Mouse (Mus musculus) forebrain, embryonic 11.5 days (tissue): ENCODE results near the gene Dnajc5g. TPM values are rescaled to one million over a fixed set of nuclear protein-coding genes. Genes with fewer than 3 reads are reported as not detected.

ENCODE experiments used
- ATAC-seq: fragments of 200-750 bp; cut with Nextera tagmentation; replicated peaks from 2 replicates; pipeline ENCODE4 v1.8.0; 2017; ENCODE audit warnings: moderate TSS enrichment; ENCODE audit not compliant: low FRiP score
- DNase-seq: peaks from one replicate; pipeline ENCODE4 v3.0.0-alpha.2; 2017; ENCODE audit warnings: low spot score
- H3K27ac ChIP-seq: fragments of 300-500 bp; sonication (generic); 2 replicates; pipeline ENCODE4 v1.5.1; 2014; ENCODE audit warnings: low read depth, low read length
- H3K27me3 ChIP-seq: fragments of 300-500 bp; sonication (generic); 2 replicates; pipeline ENCODE4 v1.6.1; 2014; ENCODE audit warnings: mild to moderate bottlenecking, low read length, mixed read lengths; ENCODE audit not compliant: control insufficient read depth, insufficient read depth
- H3K36me3 ChIP-seq: fragments of 300-500 bp; sonication (generic); 2 replicates; pipeline ENCODE4 v1.6.1; 2014; ENCODE audit warnings: mild to moderate bottlenecking, low read length, moderate library complexity, mixed read lengths; ENCODE audit not compliant: control insufficient read depth, insufficient read depth
- H3K4me1 ChIP-seq: fragments of 300-500 bp; sonication (generic); replicated peaks from 2 replicates; pipeline ENCODE4 v1.6.1; 2014; ENCODE audit warnings: low read length, mixed read lengths; ENCODE audit not compliant: control insufficient read depth, insufficient read depth
- H3K4me2 ChIP-seq: fragments of 300-500 bp; sonication (generic); 2 replicates; pipeline ENCODE4 v1.6.1; 2014; ENCODE audit warnings: low read depth, mild to moderate bottlenecking, low read length, moderate library complexity, mixed read lengths; ENCODE audit not compliant: severe bottlenecking
- H3K4me3 ChIP-seq: fragments of 300-500 bp; sonication (generic); 2 replicates; pipeline ENCODE4 v1.5.1; 2014; ENCODE audit warnings: low read depth, low read length
- H3K9ac ChIP-seq: fragments of 300-500 bp; sonication (generic); 2 replicates; pipeline ENCODE4 v1.6.1; 2014; ENCODE audit warnings: low read length
- H3K9me3 ChIP-seq: fragments of 300-500 bp; sonication (generic); 2 replicates; pipeline ENCODE4 v1.6.1; 2016; ENCODE audit warnings: low read length, mixed read lengths; ENCODE audit not compliant: control insufficient read depth
- WGBS: fragments of 180-500 bp; shearing (Covaris S2); extraction: QIAGEN DNeasy Blood & Tissue Kit; methylation state at CpG from one replicate; pipeline ENCODE4 v1.1.7; 2014; 5-methylcytosine and 5-hydroxymethylcytosine counted together
- polyA plus RNA-seq: library from polyadenylated mRNA; unstranded; fragments of >200 nt; fragmentation: Nextera tagmentation; extraction: Ambion mirVana; gene quantifications from 2 replicates; pipeline ENCODE4 v1.2.1, GENCODE M21; 2014

Dnajc5g gene
- polyA plus RNA-seq, 1 experiment from 2014 or later = not detected

GRCm38 (mm10) chr5:31094100-31094798 is 11.8 kb upstream of the Dnajc5g start:
- no peaks in the 10 kb centered on the region for H3K36me3 ChIP-seq
- H3K4me2 ChIP-seq = peak overlapping the region; percentile 35; the same call in 1 of the 2 replicates
- 2% methylated on average over 29 of the region's 29 CpGs for WGBS
- H3K27ac ChIP-seq = no peak overlapping the region
- no peak for ATAC-seq
- H3K4me1 ChIP-seq = peaks cover 19% of the 10 kb centered on the region
- H3K9ac ChIP-seq = no peak overlapping the region
- DNase-seq = no peak
- H3K9me3 ChIP-seq = no peaks in the 10 kb centered on the region
- peak overlapping the region; percentile 17; the same call in 1 of the 2 replicates for H3K4me3 ChIP-seq
- peaks cover 71% of the 10 kb centered on the region for H3K27me3 ChIP-seq

GRCm38 (mm10) chr5:31094799-31095691 is 11.0 kb upstream of the Dnajc5g start:
- Histone ChIP-seq H3K9me3 (no peaks in the 10 kb centered on the region), H3K4me1 (peaks cover 19% of the 10 kb centered on the region), H3K4me3 (peak overlapping the region; percentile 17), H3K27ac (no peak overlapping the region), H3K9ac (no peak overlapping the region), H3K36me3 (no peaks in the 10 kb centered on the region), H3K4me2 (peak overlapping the region; percentile 35; the same call in 1 of the 2 replicates), H3K27me3 (peaks cover 69% of the 10 kb centered on the region)
- no peak for ATAC-seq
- DNase-seq = no peak
- under 1% methylated on average over 59 of the region's 59 CpGs for WGBS

GRCm38 (mm10) chr5:31095711-31096480 is 10.2 kb upstream of the Dnajc5g start:
- Histone ChIP-seq H3K4me2 (no peak overlapping the region; the same call in 1 of the 2 replicates), H3K27me3 (peaks cover 61% of the 10 kb centered on the region), H3K9ac (no peak overlapping the region), H3K36me3 (no peaks in the 10 kb centered on the region), H3K9me3 (no peaks in the 10 kb centered on the region), H3K27ac (no peak overlapping the region), H3K4me1 (peaks cover 19% of the 10 kb centered on the region), H3K4me3 (peak overlapping the region; percentile 17; the same call in 1 of the 2 replicates)
- DNase-seq (no peak), ATAC-seq (no peak)
- WGBS = 24% methylated on average over 11 of the region's 11 CpGs

- DNase-seq (no peak), ATAC-seq (no peak)
- Histone ChIP-seq H3K27ac (no peak within 1 kb of the TSS), H3K4me1 (no peaks in the 10 kb centered on the region), H3K27me3 (no peaks in the 10 kb centered on the region), H3K4me2 (no peak within 1 kb of the TSS), H3K4me3 (no peak within 1 kb of the TSS), H3K9ac (no peak within 1 kb of the TSS), H3K9me3 (no peaks in the 10 kb centered on the region), H3K36me3 (no peaks in the 10 kb centered on the region)
- WGBS = 91% methylated on average over 18 of the region's 18 CpGs
Observed at GRCm38 (mm10) chr5:31108000-31108490, 2.0 kb downstream of the Dnajc5g start, which contains the start of gene Slc30a3. TSS of gene Slc30a3 (minus strand) at chr5:31108237.

GRCm38 (mm10) chr5:31110781-31111180 is 4.7 kb downstream of the Dnajc5g start:
- 47% methylated on average over 7 of the region's 7 CpGs for WGBS
- H3K27ac ChIP-seq = no peak overlapping the region
- H3K27me3 ChIP-seq = no peaks in the 10 kb centered on the region
- no peak for ATAC-seq
- H3K4me1 ChIP-seq = no peaks in the 10 kb centered on the region
- H3K4me3 ChIP-seq = no peak overlapping the region
- no peak overlapping the region for H3K9ac ChIP-seq
- no peak overlapping the region for H3K4me2 ChIP-seq
- H3K9me3 ChIP-seq = no peaks in the 10 kb centered on the region
- no peak for DNase-seq
- H3K36me3 ChIP-seq = no peaks in the 10 kb centered on the region

- no peaks in the 10 kb centered on the region for H3K27me3 ChIP-seq
- WGBS = 50% methylated on average over 3 of the region's 3 CpGs
- DNase-seq = no peak
- no peak within 1 kb of the TSS for H3K4me3 ChIP-seq
- H3K27ac ChIP-seq = no peak within 1 kb of the TSS
- H3K9me3 ChIP-seq = no peaks in the 10 kb centered on the region
- no peak within 1 kb of the TSS for H3K4me2 ChIP-seq
- no peak for ATAC-seq
- no peaks in the 10 kb centered on the region for H3K4me1 ChIP-seq
- no peak within 1 kb of the TSS for H3K9ac ChIP-seq
- H3K36me3 ChIP-seq = no peaks in the 10 kb centered on the region
Observed at GRCm38 (mm10) chr5:31116354-31116753, 10.3 kb downstream of the Dnajc5g start, which contains the start of gene Trim54. TSS of gene Trim54 (plus strand) at chr5:31116712.

- Histone ChIP-seq H3K36me3 (no peaks in the 10 kb centered on the region), H3K4me2 (no peak overlapping the region), H3K9me3 (no peaks in the 10 kb centered on the region), H3K4me3 (no peak overlapping the region), H3K27ac (no peak overlapping the region), H3K4me1 (no peaks in the 10 kb centered on the region), H3K9ac (no peak overlapping the region), H3K27me3 (no peaks in the 10 kb centered on the region)
- DNase-seq (no peak), ATAC-seq (no peak)
- 32% methylated on average over 10 of the region's 10 CpGs for WGBS
Observed at GRCm38 (mm10) chr5:31116912-31117311, 10.8 kb downstream of the Dnajc5g start.

- Histone ChIP-seq H3K9me3 (no peaks in the 10 kb centered on the region), H3K27ac (no peak overlapping the region), H3K4me1 (no peaks in the 10 kb centered on the region), H3K27me3 (no peaks in the 10 kb centered on the region), H3K4me3 (no peak overlapping the region), H3K4me2 (no peak overlapping the region), H3K9ac (no peak overlapping the region), H3K36me3 (no peaks in the 10 kb centered on the region)
- no peak for ATAC-seq
- WGBS = 89% methylated on average over 8 of the region's 8 CpGs
- DNase-seq = no peak
Observed at GRCm38 (mm10) chr5:31121111-31121510, 15.0 kb downstream of the Dnajc5g start.
